Mouse (Mus musculus): ENCODE data around the gene Trim62. TPM values are rescaled to one million over a fixed set of nuclear protein-coding genes. Genes with fewer than 3 reads are reported as not detected.

Gene Trim62
- polyA plus RNA-seq, 1 experiment from 2014 or later = 20.6 TPM

DNA sequence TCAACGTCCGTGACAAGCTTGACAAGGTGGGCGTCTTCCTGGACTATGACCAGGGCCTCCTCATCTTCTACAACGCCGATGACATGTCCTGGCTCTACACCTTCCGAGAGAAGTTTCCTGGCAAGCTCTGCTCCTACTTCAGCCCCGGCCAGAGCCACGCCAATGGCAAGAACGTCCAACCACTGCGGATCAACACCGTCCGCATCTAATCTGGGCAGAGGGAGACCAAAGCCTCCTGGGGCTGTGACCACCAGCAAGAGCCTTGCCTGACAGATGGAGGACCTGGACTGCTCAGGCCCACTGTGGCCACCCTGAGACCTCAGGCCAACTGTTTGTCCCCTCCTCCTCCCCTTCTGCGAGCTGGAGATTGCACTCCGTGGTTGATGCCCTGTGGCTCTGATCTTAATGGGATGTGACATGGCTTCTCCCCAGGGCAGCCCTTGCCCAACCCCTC is 26.0 kb downstream of the Trim62 start:
- no peak overlapping the region for H3K9ac ChIP-seq (ENCODE audit: low read length)
- 0 out of 2 replicates have a peak, but pooled peaks cover 3% of the 10 kb centered on the region for H3K36me3 ChIP-seq (ENCODE audit: control insufficient read depth, insufficient read depth, low read length)
- peaks cover 16% of the 10 kb centered on the region; the same call in 1 of the 2 replicates for H3K4me1 ChIP-seq (ENCODE audit: control insufficient read depth, insufficient read depth, low read length)
- H3K4me3 ChIP-seq (ENCODE audit: low read depth, low read length) = no peak overlapping the region
- no peak overlapping the region for H3K27ac ChIP-seq (ENCODE audit: low read depth, low read length)
- H3K27me3 ChIP-seq (ENCODE audit: control insufficient read depth, insufficient read depth, low read length) = no peaks in the 10 kb centered on the region
- no peaks in the 10 kb centered on the region for H3K9me3 ChIP-seq (ENCODE audit: control insufficient read depth, low read length)
- no peak for ATAC-seq (ENCODE audit: insufficient read depth, low FRiP score, low TSS enrichment)
- DNase-seq (ENCODE audit: low spot score) = no peak
- WGBS = 90% methylated on average over 14 of the region's 14 CpGs
- H3K4me2 ChIP-seq (ENCODE audit: low read depth) = no peak overlapping the region

GRCm38 (mm10) chr4:128910276-128911063 is 27.1 kb downstream of the Trim62 start:
- H3K9ac ChIP-seq (ENCODE audit: low read length) = no peak overlapping the region
- 0 out of 2 replicates have a peak, but pooled peaks cover 3% of the 10 kb centered on the region for H3K36me3 ChIP-seq (ENCODE audit: control insufficient read depth, insufficient read depth, low read length)
- peaks cover 7% of the 10 kb centered on the region; the same call in 1 of the 2 replicates for H3K4me1 ChIP-seq (ENCODE audit: control insufficient read depth, insufficient read depth, low read length)
- no peaks in the 10 kb centered on the region for H3K27me3 ChIP-seq (ENCODE audit: control insufficient read depth, insufficient read depth, low read length)
- H3K9me3 ChIP-seq (ENCODE audit: control insufficient read depth, low read length) = no peaks in the 10 kb centered on the region
- 84% methylated on average over 8 of the region's 8 CpGs for WGBS
- H3K4me3 ChIP-seq (ENCODE audit: low read depth, low read length) = no peak overlapping the region
- H3K27ac ChIP-seq (ENCODE audit: low read depth, low read length) = no peak overlapping the region
- H3K4me2 ChIP-seq (ENCODE audit: low read depth) = no peak overlapping the region
- DNase-seq (ENCODE audit: low spot score) (no peak), ATAC-seq (ENCODE audit: insufficient read depth, low FRiP score, low TSS enrichment) (no peak)

DNA sequence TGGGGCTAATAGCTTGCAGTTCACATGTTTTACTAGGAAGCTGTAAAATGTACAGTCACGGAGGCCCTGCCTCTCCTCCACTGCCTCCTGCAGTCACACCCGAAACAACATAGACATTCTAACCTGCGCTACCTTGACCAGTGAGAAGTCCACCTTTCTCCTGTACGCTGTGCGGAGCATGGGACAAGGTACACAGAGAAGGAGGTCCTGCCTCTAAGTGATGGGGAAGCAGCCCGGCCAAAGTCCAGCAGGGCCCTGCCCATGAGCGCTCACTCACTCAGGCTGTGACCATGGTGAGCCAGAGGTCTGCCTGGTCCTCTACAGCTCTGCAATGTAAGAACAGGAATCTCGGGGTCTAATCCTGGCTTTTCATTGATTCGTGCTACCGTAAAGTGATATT is 28.7 kb downstream of the Trim62 start:
- WGBS = 89% methylated on average over 10 of the region's 10 CpGs
- no peak overlapping the region for H3K4me3 ChIP-seq (ENCODE audit: low read depth, low read length)
- H3K27me3 ChIP-seq (ENCODE audit: control insufficient read depth, insufficient read depth, low read length) = no peaks in the 10 kb centered on the region
- peaks cover 2% of the 10 kb centered on the region; the same call in 1 of the 2 replicates for H3K4me1 ChIP-seq (ENCODE audit: control insufficient read depth, insufficient read depth, low read length)
- ATAC-seq (ENCODE audit: insufficient read depth, low FRiP score, low TSS enrichment) (no peak), DNase-seq (ENCODE audit: low spot score) (no peak)
- no peak overlapping the region for H3K9ac ChIP-seq (ENCODE audit: low read length)
- no peaks in the 10 kb centered on the region for H3K9me3 ChIP-seq (ENCODE audit: control insufficient read depth, low read length)
- H3K4me2 ChIP-seq (ENCODE audit: low read depth) = no peak overlapping the region
- 0 out of 2 replicates have a peak, but pooled peaks cover 3% of the 10 kb centered on the region for H3K36me3 ChIP-seq (ENCODE audit: control insufficient read depth, insufficient read depth, low read length)
- H3K27ac ChIP-seq (ENCODE audit: low read depth, low read length) = no peak overlapping the region

GRCm38 (mm10) chr4:128913794-128914193 is 30.4 kb downstream of the Trim62 start:
- Histone ChIP-seq H3K9ac (ENCODE audit: low read length) (no peak overlapping the region), H3K9me3 (ENCODE audit: control insufficient read depth, low read length) (no peaks in the 10 kb centered on the region), H3K27me3 (ENCODE audit: control insufficient read depth, insufficient read depth, low read length) (no peaks in the 10 kb centered on the region), H3K4me2 (ENCODE audit: low read depth) (no peak overlapping the region), H3K4me3 (ENCODE audit: low read depth, low read length) (no peak overlapping the region), H3K27ac (ENCODE audit: low read depth, low read length) (no peak overlapping the region), H3K4me1 (ENCODE audit: control insufficient read depth, insufficient read depth, low read length) (no peaks in the 10 kb centered on the region), H3K36me3 (ENCODE audit: control insufficient read depth, insufficient read depth, low read length) (0 out of 2 replicates have a peak, but pooled peaks cover 3% of the 10 kb centered on the region)
- ATAC-seq (ENCODE audit: insufficient read depth, low FRiP score, low TSS enrichment) (no peak), DNase-seq (ENCODE audit: low spot score) (peak; percentile 39)
- WGBS = 31% methylated on average over 4 of the region's 4 CpGs

DNA sequence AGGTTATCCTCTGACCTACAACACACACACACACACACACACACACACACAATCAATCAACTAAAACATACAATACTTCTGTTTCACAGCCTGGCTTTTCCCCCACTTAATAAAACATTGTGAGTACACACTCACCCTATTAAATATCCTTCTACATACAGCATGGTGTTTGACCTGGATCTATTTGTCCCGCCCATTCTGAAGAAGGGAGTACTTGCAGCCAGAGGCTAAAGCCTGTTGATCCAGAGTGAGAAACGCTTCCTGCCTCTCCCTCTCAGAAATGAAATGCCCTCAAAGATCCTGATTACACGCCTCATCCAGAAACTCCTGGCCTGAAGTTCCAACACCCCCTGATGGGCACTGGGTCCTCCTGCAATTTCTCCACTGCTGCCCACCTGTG is 33.7 kb downstream of the Trim62 start:
- no peak overlapping the region for H3K27ac ChIP-seq (ENCODE audit: low read depth, low read length)
- WGBS = 81% methylated on average over 3 of the region's 3 CpGs
- DNase-seq (ENCODE audit: low spot score) (no peak), ATAC-seq (ENCODE audit: insufficient read depth, low FRiP score, low TSS enrichment) (no peak)
- H3K4me2 ChIP-seq (ENCODE audit: low read depth) = no peak overlapping the region
- H3K4me1 ChIP-seq (ENCODE audit: control insufficient read depth, insufficient read depth, low read length) = no peaks in the 10 kb centered on the region
- no peaks in the 10 kb centered on the region for H3K27me3 ChIP-seq (ENCODE audit: control insufficient read depth, insufficient read depth, low read length)
- H3K9me3 ChIP-seq (ENCODE audit: control insufficient read depth, low read length) = no peaks in the 10 kb centered on the region
- no peak overlapping the region for H3K4me3 ChIP-seq (ENCODE audit: low read depth, low read length)
- no peaks in the 10 kb centered on the region for H3K36me3 ChIP-seq (ENCODE audit: control insufficient read depth, insufficient read depth, low read length)
- H3K9ac ChIP-seq (ENCODE audit: low read length) = no peak overlapping the region

DNA sequence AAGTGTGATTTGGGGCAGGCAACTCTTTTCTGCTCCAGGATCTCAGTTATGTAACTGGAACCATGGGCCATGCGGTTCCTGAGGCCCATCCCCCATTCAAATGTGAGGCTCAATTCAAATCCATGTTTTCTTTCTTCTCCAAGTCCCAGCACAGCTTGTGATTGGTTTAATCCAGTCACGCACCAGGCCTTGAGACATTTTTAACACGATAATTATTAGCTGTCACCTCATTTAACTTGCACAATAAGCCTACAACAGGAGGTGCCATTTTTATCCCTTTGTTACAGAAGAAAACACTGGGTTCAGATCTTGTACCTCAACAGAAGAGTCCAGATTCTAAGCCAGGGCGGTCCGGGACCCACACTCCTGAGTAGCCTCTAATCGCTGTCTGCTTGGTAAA is 34.4 kb downstream of the Trim62 start:
- H3K9ac ChIP-seq (ENCODE audit: low read length) = no peak overlapping the region
- H3K4me2 ChIP-seq (ENCODE audit: low read depth) = no peak overlapping the region
- H3K27me3 ChIP-seq (ENCODE audit: control insufficient read depth, insufficient read depth, low read length) = no peaks in the 10 kb centered on the region
- WGBS = 82% methylated on average over 6 of the region's 6 CpGs
- no peaks in the 10 kb centered on the region for H3K9me3 ChIP-seq (ENCODE audit: control insufficient read depth, low read length)
- ATAC-seq (ENCODE audit: insufficient read depth, low FRiP score, low TSS enrichment) (no peak), DNase-seq (ENCODE audit: low spot score) (no peak)
- H3K27ac ChIP-seq (ENCODE audit: low read depth, low read length) = no peak overlapping the region
- no peaks in the 10 kb centered on the region for H3K4me1 ChIP-seq (ENCODE audit: control insufficient read depth, insufficient read depth, low read length)
- H3K4me3 ChIP-seq (ENCODE audit: low read depth, low read length) = no peak overlapping the region
- no peaks in the 10 kb centered on the region for H3K36me3 ChIP-seq (ENCODE audit: control insufficient read depth, insufficient read depth, low read length)

DNA sequence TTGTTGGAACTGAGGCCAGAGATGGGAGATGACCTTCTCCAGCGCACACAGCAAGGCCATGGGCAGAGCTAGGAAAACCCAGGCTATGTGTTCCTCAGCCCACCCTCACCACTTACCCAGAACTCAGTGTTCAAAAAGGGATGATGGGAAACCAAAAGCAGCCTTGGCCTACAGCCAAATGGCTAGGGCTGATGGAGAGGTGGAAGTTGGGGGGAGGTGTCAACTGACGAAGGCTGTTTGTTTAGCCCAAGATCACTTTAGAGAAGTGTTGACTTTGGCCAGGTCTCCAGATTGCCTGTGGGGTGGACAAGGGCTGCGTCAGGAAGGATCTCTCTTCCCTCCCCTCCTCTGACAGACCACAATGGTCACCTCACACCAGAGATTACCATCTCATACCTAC is 34.8 kb downstream of the Trim62 start:
- DNase-seq (ENCODE audit: low spot score) (no peak), ATAC-seq (ENCODE audit: insufficient read depth, low FRiP score, low TSS enrichment) (no peak)
- no peaks in the 10 kb centered on the region for H3K27me3 ChIP-seq (ENCODE audit: control insufficient read depth, insufficient read depth, low read length)
- 75% methylated on average over 3 of the region's 3 CpGs for WGBS
- no peaks in the 10 kb centered on the region for H3K36me3 ChIP-seq (ENCODE audit: control insufficient read depth, insufficient read depth, low read length)
- no peak overlapping the region for H3K9ac ChIP-seq (ENCODE audit: low read length)
- H3K4me1 ChIP-seq (ENCODE audit: control insufficient read depth, insufficient read depth, low read length) = no peaks in the 10 kb centered on the region
- H3K4me2 ChIP-seq (ENCODE audit: low read depth) = no peak overlapping the region
- no peak overlapping the region for H3K4me3 ChIP-seq (ENCODE audit: low read depth, low read length)
- H3K27ac ChIP-seq (ENCODE audit: low read depth, low read length) = no peak overlapping the region
- no peaks in the 10 kb centered on the region for H3K9me3 ChIP-seq (ENCODE audit: control insufficient read depth, low read length)

DNA sequence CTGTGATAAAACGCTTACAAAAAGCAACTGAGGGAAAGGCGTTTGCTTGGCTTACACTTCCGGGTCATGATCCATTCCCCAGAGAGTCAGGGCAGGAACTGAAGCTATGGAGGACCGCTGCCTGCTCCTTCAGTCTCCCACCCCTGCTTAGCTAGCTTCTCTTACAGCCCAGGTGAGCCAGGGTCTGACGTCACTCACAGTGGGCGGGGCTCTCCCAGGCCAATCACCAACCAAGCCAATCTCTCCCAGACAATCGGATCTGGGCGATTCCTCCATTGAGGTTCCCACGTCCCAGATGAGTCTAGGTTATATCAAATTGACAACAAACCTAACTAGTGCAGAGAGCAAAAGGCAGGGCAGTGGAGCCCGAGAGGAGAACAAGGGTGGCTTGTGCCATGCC is 35.7 kb downstream of the Trim62 start:
- no peaks in the 10 kb centered on the region for H3K27me3 ChIP-seq (ENCODE audit: control insufficient read depth, insufficient read depth, low read length)
- no peak overlapping the region for H3K9ac ChIP-seq (ENCODE audit: low read length)
- H3K4me2 ChIP-seq (ENCODE audit: low read depth) = no peak overlapping the region
- no peaks in the 10 kb centered on the region for H3K4me1 ChIP-seq (ENCODE audit: control insufficient read depth, insufficient read depth, low read length)
- WGBS = 27% methylated on average over 10 of the region's 10 CpGs
- no peaks in the 10 kb centered on the region for H3K36me3 ChIP-seq (ENCODE audit: control insufficient read depth, insufficient read depth, low read length)
- DNase-seq (ENCODE audit: low spot score) (no peak), ATAC-seq (ENCODE audit: insufficient read depth, low FRiP score, low TSS enrichment) (no peak)
- no peaks in the 10 kb centered on the region for H3K9me3 ChIP-seq (ENCODE audit: control insufficient read depth, low read length)
- no peak overlapping the region for H3K4me3 ChIP-seq (ENCODE audit: low read depth, low read length)
- no peak overlapping the region for H3K27ac ChIP-seq (ENCODE audit: low read depth, low read length)

- H3K36me3 ChIP-seq (ENCODE audit: control insufficient read depth, insufficient read depth, low read length) = no peaks in the 10 kb centered on the region
- no peaks in the 10 kb centered on the region for H3K4me1 ChIP-seq (ENCODE audit: control insufficient read depth, insufficient read depth, low read length)
- no peak overlapping the region for H3K9ac ChIP-seq (ENCODE audit: low read length)
- H3K4me2 ChIP-seq (ENCODE audit: low read depth) = no peak overlapping the region
- H3K4me3 ChIP-seq (ENCODE audit: low read depth, low read length) = no peak overlapping the region
- ATAC-seq (ENCODE audit: insufficient read depth, low FRiP score, low TSS enrichment) = no peak
- H3K27me3 ChIP-seq (ENCODE audit: control insufficient read depth, insufficient read depth, low read length) = no peaks in the 10 kb centered on the region
- 94% methylated on average over 3 of the region's 3 CpGs for WGBS
- no peak for DNase-seq (ENCODE audit: low spot score)
- H3K9me3 ChIP-seq (ENCODE audit: control insufficient read depth, low read length) = no peaks in the 10 kb centered on the region
- no peak overlapping the region for H3K27ac ChIP-seq (ENCODE audit: low read depth, low read length)
These were observed 40.2 kb downstream of the Trim62 start for GRCm38 (mm10) chr4:128923603-128924002.
